Mouse (Mus musculus) gastrocnemius, adult 2 months (tissue): ENCODE data around the gene Sgk1. TPM values are rescaled to one million over a fixed set of nuclear protein-coding genes. Genes with fewer than 3 reads are reported as not detected.
"Not testable (repeated sequence)": the region's sequence is repeated elsewhere in the genome, so short reads cannot be mapped to it uniquely, and the experiment has no call there.

Experiments
- DNase-seq: peaks from one replicate; pipeline ENCODE4 v3.0.0; 2022
- H3K27ac ChIP-seq: fragments of 200-600 bp; 2 replicates; pipeline ENCODE4 v1.8.1; 2022; ENCODE audit warnings: mild to moderate bottlenecking
- H3K4me3 ChIP-seq: fragments of 200-600 bp; 2 replicates; pipeline ENCODE4 v1.8.1; 2022; ENCODE audit warnings: mild to moderate bottlenecking, moderate library complexity
- CTCF ChIP-seq: fragments of 200-600 bp; IDR thresholded peaks from 2 replicates; pipeline ENCODE4 v1.8.1; 2022; ENCODE audit warnings: antibody characterized with exemption, mild to moderate bottlenecking, moderate library complexity
- intact Hi-C: fragments of 180-260 bp; cut with DNase I; formaldehyde crosslinking; loops from one replicate; pipeline ENCODE4 v1.15.1; 2025
- total RNA-seq, 2 experiments: library from RNA; stranded (reverse); gene quantifications; 2 replicates each; pipeline ENCODE4 v1.2.3; 2021

Gene Sgk1
- total RNA-seq, 2 experiments from 2014 or later: 208 to 210 TPM

- no peak for DNase-seq
- Histone ChIP-seq H3K27ac (no peak overlapping the region), H3K4me3 (no peak overlapping the region)
- TF ChIP-seq CTCF: no peak
- intact Hi-C loops: no loop called here
Observed at GRCm38 (mm10) chr10:21884534-21884933, 2.5 kb downstream of the Sgk1 start.

- DNase-seq: no peak
- intact Hi-C loops: no loop called here
- no peak overlapping the region for H3K27ac ChIP-seq
- H3K4me3 ChIP-seq: no peak overlapping the region
- no peak for TF ChIP-seq CTCF
Observed at GRCm38 (mm10) chr10:21889141-21889765, 7.3 kb downstream of the Sgk1 start.

GRCm38 (mm10) chr10:21890293-21890692 lies 8.3 kb downstream of the Sgk1 start:
- intact Hi-C loops: no loop called here
- H3K4me3 ChIP-seq: no peak overlapping the region
- TF ChIP-seq CTCF: no peak
- no peak overlapping the region for H3K27ac ChIP-seq
- DNase-seq: no peak

- DNase-seq: no peak
- Histone ChIP-seq H3K4me3 (no peak overlapping the region), H3K27ac (no peak overlapping the region)
- intact Hi-C loops: no loop called here
- TF ChIP-seq CTCF: no peak
Observed at GRCm38 (mm10) chr10:21891442-21891841, 9.5 kb downstream of the Sgk1 start.

- Histone ChIP-seq H3K27ac (no peak overlapping the region), H3K4me3 (no peak overlapping the region)
- intact Hi-C loops: no loop called here
- DNase-seq: no peak
- TF ChIP-seq CTCF: no peak
Observed at GRCm38 (mm10) chr10:21892104-21892503, 10.1 kb downstream of the Sgk1 start.

GRCm38 (mm10) chr10:21898417-21898816 lies 16.4 kb downstream of the Sgk1 start:
- intact Hi-C loops: no loop called here

GRCm38 (mm10) chr10:21898851-21899250 lies 16.9 kb downstream of the Sgk1 start:
- intact Hi-C loops, H3K27ac ChIP-seq: not testable (repeated sequence)

More at GRCm38 (mm10) chr10:21898417-21898816, 16.4 kb downstream of the Sgk1 start:
- no peak for DNase-seq
- no peak overlapping the region for H3K27ac ChIP-seq
- no peak overlapping the region for H3K4me3 ChIP-seq
- no peak for TF ChIP-seq CTCF

GRCm38 (mm10) chr10:21899397-21899796 lies 17.4 kb downstream of the Sgk1 start:
- H3K4me3 ChIP-seq: no peak overlapping the region
- no peak for TF ChIP-seq CTCF
- no peak for DNase-seq
- intact Hi-C loops: no loop called here
- H3K27ac ChIP-seq: no peak overlapping the region

More at GRCm38 (mm10) chr10:21898851-21899250, 16.9 kb downstream of the Sgk1 start:
- DNase-seq, H3K4me3 ChIP-seq: not testable (repeated sequence)

- no peak for TF ChIP-seq CTCF
- H3K4me3 ChIP-seq: no peak overlapping the region
- no peak for DNase-seq
- intact Hi-C loops: no loop called here
- H3K27ac ChIP-seq: peak overlapping the region; percentile 49
Observed at GRCm38 (mm10) chr10:21902152-21903140, 20.5 kb downstream of the Sgk1 start.

- DNase-seq: no peak
- TF ChIP-seq CTCF: no peak
- Histone ChIP-seq H3K27ac (no peak overlapping the region), H3K4me3 (no peak overlapping the region)
- intact Hi-C loops: no loop called here
Observed at GRCm38 (mm10) chr10:21904151-21904550, 22.2 kb downstream of the Sgk1 start.

GRCm38 (mm10) chr10:21905616-21906015 lies 23.6 kb downstream of the Sgk1 start:
- intact Hi-C loops: no loop called here
- DNase-seq: no peak
- no peak for TF ChIP-seq CTCF
- H3K4me3 ChIP-seq: no peak overlapping the region
- H3K27ac ChIP-seq: no peak overlapping the region

- no peak for TF ChIP-seq CTCF
- intact Hi-C loops: no loop called here
- H3K4me3 ChIP-seq: no peak overlapping the region
- no peak overlapping the region for H3K27ac ChIP-seq
- DNase-seq: no peak
Observed at GRCm38 (mm10) chr10:21906894-21907446, 25.0 kb downstream of the Sgk1 start.

- H3K27ac ChIP-seq: peak overlapping the region; percentile 32
- DNase-seq: no peak
- TF ChIP-seq CTCF: no peak
- H3K4me3 ChIP-seq: no peak overlapping the region
- intact Hi-C loops: no loop called here
Observed at GRCm38 (mm10) chr10:21907784-21908183, 25.8 kb downstream of the Sgk1 start.
